Mouse (Mus musculus) frontal cortex, postnatal 36 days (tissue): ENCODE data around the gene Gm11733.

ENCODE experiments used
- DNase-seq, 2 experiments: peaks; one replicate each; pipeline ENCODE4 v3.0.0; 2022; ENCODE audit warnings: low spot score in 2 of 2

Gene Gm11733

GRCm38 (mm10) chr11:117478271-117479006 lies 5.7 kb upstream of the Gm11733 start:
- DNase-seq, result no peak

- peak in 1 of 2 experiments; percentile 19 for DNase-seq
Observed at GRCm38 (mm10) chr11:117479007-117479719, 5.0 kb upstream of the Gm11733 start.

GRCm38 (mm10) chr11:117479746-117480145 lies 4.4 kb upstream of the Gm11733 start:
- DNase-seq, result no peak

GRCm38 (mm10) chr11:117482300-117482676 lies 1.9 kb upstream of the Gm11733 start:
- DNase-seq, result no peak

- DNase-seq, result peak; percentile 93
Observed at GRCm38 (mm10) chr11:117482677-117483511, 1.3 kb upstream of the Gm11733 start.

GRCm38 (mm10) chr11:117491408-117492208 lies 7.4 kb downstream of the Gm11733 start:
- no peak for DNase-seq

- no peak for DNase-seq
Observed at GRCm38 (mm10) chr11:117492209-117492505, 8.0 kb downstream of the Gm11733 start.

- DNase-seq, result no peak
Observed at GRCm38 (mm10) chr11:117496812-117497211, 12.6 kb downstream of the Gm11733 start.

- DNase-seq, result peak in 1 of 2 experiments; percentile 37
Observed at GRCm38 (mm10) chr11:117497256-117498136, 13.3 kb downstream of the Gm11733 start.

GRCm38 (mm10) chr11:117498137-117498511 lies 14.0 kb downstream of the Gm11733 start:
- no peak for DNase-seq

- peak in 1 of 2 experiments; percentile 51 for DNase-seq
Observed at GRCm38 (mm10) chr11:117508972-117509371, 24.8 kb downstream of the Gm11733 start.

- no peak for DNase-seq
Observed at GRCm38 (mm10) chr11:117515718-117516421, 31.7 kb downstream of the Gm11733 start.

- no peak for DNase-seq
Observed at GRCm38 (mm10) chr11:117516422-117516796, 32.2 kb downstream of the Gm11733 start.

GRCm38 (mm10) chr11:117521906-117522780 lies 38.0 kb downstream of the Gm11733 start:
- DNase-seq, result no peak

GRCm38 (mm10) chr11:117522879-117523519 lies 38.8 kb downstream of the Gm11733 start:
- peak; percentile 78 to 81 for DNase-seq

- no peak for DNase-seq
Observed at GRCm38 (mm10) chr11:117525606-117526349, 41.6 kb downstream of the Gm11733 start.

GRCm38 (mm10) chr11:117532374-117532773 lies 48.2 kb downstream of the Gm11733 start:
- DNase-seq, result no peak

- DNase-seq, result peak; percentile 68 to 78
Observed at GRCm38 (mm10) chr11:117534912-117535311, 50.7 kb downstream of the Gm11733 start.
